Mouse (Mus musculus) cerebellum, postnatal 10 days (tissue): Measurements from ENCODE around the gene Samm50.
"Not testable (repeated sequence)": the region's sequence is repeated elsewhere in the genome, so short reads cannot be mapped to it uniquely, and the experiment has no call there.

ENCODE experiments used
- DNase-seq, 2 experiments: peaks; one replicate each; pipeline ENCODE4 v3.0.0; 2021; ENCODE audit warnings: mixed read lengths in 2 of 2

Samm50 gene

GRCm38 (mm10) chr15:84192058-84192791, at the start of gene Samm50:
TSS of gene Samm50 (plus strand) at chr15:84192241.
- peak; percentile 93 to 95 for DNase-seq

DNA sequence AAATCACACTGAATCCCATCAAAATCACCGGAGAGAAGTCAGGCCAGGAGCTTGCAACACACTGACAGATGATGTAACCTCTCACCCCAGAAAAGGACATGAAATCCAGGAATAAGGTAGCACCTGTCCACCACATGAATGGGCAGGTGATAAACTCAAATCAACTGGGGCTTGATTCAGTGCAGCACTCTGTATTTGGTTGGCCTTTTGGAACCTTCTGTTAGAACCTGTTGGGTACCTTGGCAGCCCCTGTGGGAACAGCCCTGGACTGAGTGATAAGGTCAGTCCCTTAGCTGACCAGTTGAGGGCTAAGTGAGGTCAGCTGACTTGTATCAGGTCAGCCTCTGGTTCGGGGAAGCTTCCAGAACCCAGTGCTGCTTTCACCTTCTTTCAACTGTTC, 35.9 kb upstream of the Samm50 start:
- DNase-seq = no peak

- DNase-seq = not testable (repeated sequence)
These were observed 34.5 kb upstream of the Samm50 start for GRCm38 (mm10) chr15:84157530-84157929.

GRCm38 (mm10) chr15:84161871-84162270, 30.2 kb upstream of the Samm50 start:
- peak in 1 of 2 experiments; percentile 44 for DNase-seq

GRCm38 (mm10) chr15:84166818-84167217, 25.2 kb upstream of the Samm50 start:
- DNase-seq = no peak

- DNase-seq = peak; percentile 98 to 99
These were observed 24.4 kb upstream of the Samm50 start, which contains the start of gene Pnpla3 for GRCm38 (mm10) chr15:84167600-84167999. TSS of gene Pnpla3 (plus strand) at chr15:84167837.

GRCm38 (mm10) chr15:84168170-84169161, 23.6 kb upstream of the Samm50 start:
- peak; percentile 96 to 97 for DNase-seq

GRCm38 (mm10) chr15:84169511-84169910, 22.5 kb upstream of the Samm50 start:
- peak; percentile 35 to 55 for DNase-seq

- no peak for DNase-seq
These were observed 20.9 kb upstream of the Samm50 start for GRCm38 (mm10) chr15:84171166-84171565.

DNA sequence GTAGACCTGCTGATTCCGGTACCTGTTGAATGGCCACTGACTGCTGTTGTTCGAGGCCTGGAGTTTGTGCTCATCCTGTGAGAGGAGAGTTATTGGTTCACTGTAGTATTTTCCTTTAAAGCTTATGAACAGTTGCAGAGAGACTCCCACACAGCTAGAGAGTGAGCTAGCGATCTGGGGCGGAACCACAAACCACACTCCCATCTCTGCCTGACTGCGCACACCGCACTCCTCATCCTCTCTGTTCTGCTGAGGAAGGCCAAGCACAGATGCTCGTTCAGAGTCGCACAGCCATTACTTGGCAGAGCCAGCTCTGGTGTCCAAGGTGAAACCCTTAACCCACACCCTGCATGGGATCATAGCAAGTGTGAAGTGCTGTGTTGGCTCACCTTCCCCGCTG, 13.3 kb upstream of the Samm50 start:
- DNase-seq = no peak

- DNase-seq = no peak
These were observed 10.0 kb upstream of the Samm50 start for GRCm38 (mm10) chr15:84182000-84182399.

GRCm38 (mm10) chr15:84183967-84184366, 8.1 kb upstream of the Samm50 start:
- DNase-seq = peak in 1 of 2 experiments; percentile 25

- no peak for DNase-seq
These were observed 5.8 kb upstream of the Samm50 start for GRCm38 (mm10) chr15:84186196-84186595.

GRCm38 (mm10) chr15:84188887-84189530, 3.0 kb upstream of the Samm50 start:
- no peak for DNase-seq

GRCm38 (mm10) chr15:84189881-84190280, 2.2 kb upstream of the Samm50 start:
- DNase-seq = no peak

DNA sequence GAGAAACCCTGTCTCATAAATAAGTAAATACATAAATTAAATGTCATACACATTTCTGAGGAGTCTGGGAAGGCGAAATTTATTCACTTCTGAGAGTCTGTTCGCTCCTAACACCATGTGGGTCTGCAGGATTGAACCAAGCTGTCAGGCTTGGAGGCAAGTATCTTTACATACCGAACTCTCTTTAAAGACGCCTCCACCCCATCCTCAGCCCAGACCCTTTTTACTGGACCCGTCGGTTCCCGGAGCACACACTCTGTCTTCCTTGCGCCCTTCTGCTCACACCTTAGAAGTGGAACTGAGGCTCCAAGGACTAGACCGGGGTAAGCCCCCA, 350 bp upstream of the Samm50 start:
- DNase-seq = no peak

DNA sequence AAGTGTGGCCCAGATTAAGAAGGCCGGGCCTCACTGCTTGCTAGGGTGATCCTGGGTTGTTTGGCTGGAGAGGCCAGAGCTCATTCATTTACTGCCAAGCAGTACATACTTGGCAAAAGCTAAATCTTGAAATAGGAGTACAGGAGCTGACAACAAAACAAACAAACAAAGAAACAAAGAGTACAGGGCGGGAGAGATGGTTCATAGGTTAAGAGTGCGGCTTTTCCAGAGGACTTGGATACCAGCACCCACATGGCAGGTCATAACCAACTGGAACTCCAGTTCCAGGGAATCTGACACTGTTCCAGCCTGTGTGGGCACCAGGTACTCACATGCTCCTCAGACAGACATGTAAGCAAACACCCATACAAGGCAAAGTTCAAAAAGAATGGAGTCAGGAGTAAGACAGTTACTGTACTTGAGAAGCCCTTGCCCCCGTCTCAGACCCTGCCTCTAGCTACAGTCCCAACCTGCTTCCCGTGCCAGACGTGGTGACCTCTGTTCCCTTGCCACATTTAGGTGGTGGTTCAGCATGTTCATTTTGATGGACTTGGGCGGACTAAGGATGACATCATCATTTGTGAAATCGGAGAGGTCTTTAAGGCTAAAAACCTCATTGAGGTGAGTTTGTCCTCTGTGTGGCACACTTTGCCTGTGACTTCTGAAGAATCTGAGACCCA, 4.6 kb downstream of the Samm50 start:
- no peak for DNase-seq

DNA sequence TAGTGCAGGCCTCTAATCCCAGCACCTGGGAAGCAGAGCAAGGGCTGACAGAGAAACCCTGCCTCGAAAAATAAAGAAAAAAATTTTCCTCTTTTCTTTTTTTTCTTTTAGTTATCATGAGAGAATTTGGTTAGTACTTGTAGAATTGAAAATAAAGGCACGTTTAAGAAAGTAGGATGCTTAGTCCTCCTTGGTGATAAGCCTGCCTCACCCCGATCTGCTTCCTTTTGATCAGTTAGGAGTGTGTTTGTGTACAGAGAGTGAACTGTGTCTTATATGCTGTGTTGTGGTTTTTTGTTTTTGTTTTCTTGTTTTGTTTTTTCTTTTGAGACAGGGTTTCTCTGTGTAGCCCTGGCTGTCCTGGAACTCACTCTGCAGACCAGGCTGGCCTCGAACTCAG, 15.3 kb downstream of the Samm50 start:
- no peak for DNase-seq

DNA sequence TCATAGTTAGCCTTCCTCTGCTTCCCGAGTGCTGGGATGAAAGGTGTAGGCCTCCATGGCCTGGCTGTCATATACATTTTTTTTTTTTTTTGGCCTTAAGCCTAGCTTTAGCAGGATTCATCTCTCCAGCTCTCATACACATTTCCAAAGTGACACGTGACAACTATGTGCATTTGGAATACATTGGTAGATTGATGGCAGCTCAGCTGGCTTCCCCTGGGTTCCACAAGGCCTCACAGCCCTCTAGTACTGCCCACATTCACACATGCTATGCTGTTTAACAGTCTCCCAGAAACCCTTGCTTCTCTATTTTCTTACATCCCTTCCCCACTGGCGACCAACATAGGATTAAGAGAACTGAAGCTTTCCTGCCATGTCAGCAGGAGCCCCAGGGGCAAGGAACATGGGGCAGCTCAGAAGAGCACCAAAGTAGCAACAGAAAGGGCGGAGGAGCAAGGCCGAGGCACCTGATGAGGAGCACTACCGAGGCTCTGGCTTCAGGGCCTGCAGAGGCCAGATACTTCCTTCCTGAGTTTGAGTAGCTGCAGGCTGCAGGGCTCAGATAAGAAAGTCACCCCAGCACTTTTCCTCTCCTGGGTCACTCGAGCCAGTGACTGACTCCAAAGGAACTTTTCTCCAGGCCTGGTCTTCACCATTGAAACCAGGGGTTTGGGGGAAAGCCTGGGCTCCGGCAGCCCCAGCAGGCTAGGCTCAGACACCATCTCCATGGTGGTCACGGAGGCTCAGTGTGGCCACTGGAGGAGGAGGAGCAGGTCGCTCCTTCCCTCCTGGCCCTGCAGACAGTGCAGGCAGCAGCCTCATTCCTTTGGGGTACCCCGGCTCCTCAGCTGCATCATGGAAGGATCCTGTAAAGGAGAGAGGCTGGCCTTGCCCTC, 17.7 kb downstream of the Samm50 start:
- no peak for DNase-seq

DNA sequence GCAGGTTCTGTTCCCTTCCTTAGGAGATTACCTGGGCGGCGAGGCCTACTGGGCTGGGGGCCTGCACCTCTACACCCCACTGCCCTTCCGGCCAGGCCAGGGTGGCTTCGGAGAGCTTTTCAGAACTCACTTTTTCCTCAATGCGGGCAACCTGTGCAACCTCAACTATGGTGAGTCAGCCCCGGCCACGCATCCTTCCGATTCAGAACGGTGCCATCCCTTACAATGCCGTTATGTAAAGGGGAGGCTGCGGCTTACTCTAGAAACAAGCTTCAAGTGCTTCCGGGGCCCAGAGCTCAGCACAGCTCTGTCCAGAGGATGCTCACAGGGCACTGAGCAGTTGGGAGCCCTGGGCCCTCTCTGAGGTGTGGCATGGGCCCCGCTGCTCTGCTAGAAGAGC, 18.4 kb downstream of the Samm50 start:
- DNase-seq = no peak

DNA sequence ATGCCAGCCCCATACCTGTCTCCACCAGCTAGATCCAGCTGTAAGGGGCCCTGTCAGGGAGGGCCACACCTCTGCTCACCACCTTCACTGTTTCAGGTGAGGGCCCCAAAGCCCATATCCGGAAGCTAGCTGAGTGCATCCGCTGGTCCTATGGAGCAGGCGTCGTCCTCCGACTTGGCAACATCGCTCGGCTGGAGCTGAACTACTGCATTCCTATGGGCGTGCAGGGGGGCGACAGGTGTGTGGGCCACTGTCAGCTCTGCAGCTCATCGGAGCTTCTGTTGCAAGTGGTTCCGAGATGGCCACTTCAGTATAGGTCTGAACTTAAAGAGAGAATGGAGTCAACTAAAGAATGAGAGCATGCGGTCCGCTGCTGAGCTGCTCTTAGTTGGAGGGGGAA, 18.9 kb downstream of the Samm50 start:
- no peak for DNase-seq

GRCm38 (mm10) chr15:84211564-84211963, 19.5 kb downstream of the Samm50 start:
- no peak for DNase-seq
